Mouse (Mus musculus): Measurements from ENCODE around the gene Ss18l2.

- TF ChIP-seq CTCF (IDR thresholded peaks at IDR 0.05; ENCODE audit: low read depth): no peak
- no peak for TF ChIP-seq EP300 (IDR thresholded peaks at IDR 0.05; ENCODE audit: low read depth)
Measured at GRCm38 (mm10) chr9:121696626-121697025, 13.5 kb upstream of the Ss18l2 start.

Measured in liver, postnatal 0 days (tissue).